Mouse (Mus musculus): ENCODE measurements around the gene Mettl21e. TPM values are rescaled to one million over a fixed set of nuclear protein-coding genes. Genes with fewer than 3 reads are reported as not detected.
"Not testable (repeated sequence)": the region's sequence is repeated elsewhere in the genome, so short reads cannot be mapped to it uniquely, and the experiment has no call there.

Mettl21e gene
- not detected for total RNA-seq (2021)
- long read RNA-seq, experiment 1: 0 reads
- long read RNA-seq, experiment 2: 0 reads

GRCm38 (mm10) chr1:44218876-44219275 is at the start of gene Mettl21e:
TSS of gene Mettl21e (minus strand) at chr1:44218961.
- DNase-seq (ENCODE audit: low spot score in 2 of 2): peak in 1 of 2 experiments; percentile 4

DNA sequence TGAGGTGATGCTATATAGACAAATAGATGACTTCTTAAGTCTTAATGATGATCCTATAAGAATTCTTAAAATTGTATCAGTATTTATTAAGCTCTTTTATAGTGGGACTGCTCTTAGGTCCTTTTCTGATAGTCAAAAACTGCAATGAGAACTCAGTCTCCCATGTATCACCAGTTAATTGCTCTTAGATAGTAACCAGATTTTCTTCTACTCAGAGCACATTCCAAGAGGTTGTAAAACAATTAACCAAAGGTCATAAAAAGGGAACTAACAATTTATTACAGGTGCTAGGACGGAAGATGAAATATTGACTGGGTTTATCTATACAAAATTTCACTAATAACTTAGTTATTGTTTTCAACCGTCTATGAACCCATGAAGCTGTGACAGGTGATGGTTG is 21.7 kb upstream of the Mettl21e start:
- DNase-seq (ENCODE audit: low spot score in 2 of 2): not testable (repeated sequence)

DNA sequence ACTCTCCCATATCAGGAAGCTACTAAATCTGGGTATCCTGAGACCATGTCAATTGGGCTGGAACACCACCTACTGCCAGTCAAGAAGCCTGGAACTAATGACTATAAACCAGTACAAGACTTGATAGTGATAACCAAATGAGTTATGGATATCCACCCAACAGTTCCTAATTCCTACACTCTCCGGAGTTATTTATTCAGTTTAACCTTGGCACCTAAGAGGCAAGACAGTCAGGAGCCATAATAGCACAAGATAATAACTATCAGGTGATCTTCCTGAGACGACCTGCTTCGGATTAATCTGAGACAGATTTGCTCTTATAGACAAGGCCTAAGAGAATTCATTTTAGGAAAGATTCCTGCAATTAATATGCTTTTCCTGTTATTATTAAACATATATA is 21.2 kb upstream of the Mettl21e start:
- DNase-seq (ENCODE audit: low spot score in 2 of 2): no peak

- DNase-seq (ENCODE audit: low spot score in 2 of 2): no peak
Measured at GRCm38 (mm10) chr1:44237305-44237704, 18.5 kb upstream of the Mettl21e start.

- no peak for DNase-seq (ENCODE audit: low spot score in 2 of 2)
Measured at GRCm38 (mm10) chr1:44235311-44235710, 16.6 kb upstream of the Mettl21e start.

DNA sequence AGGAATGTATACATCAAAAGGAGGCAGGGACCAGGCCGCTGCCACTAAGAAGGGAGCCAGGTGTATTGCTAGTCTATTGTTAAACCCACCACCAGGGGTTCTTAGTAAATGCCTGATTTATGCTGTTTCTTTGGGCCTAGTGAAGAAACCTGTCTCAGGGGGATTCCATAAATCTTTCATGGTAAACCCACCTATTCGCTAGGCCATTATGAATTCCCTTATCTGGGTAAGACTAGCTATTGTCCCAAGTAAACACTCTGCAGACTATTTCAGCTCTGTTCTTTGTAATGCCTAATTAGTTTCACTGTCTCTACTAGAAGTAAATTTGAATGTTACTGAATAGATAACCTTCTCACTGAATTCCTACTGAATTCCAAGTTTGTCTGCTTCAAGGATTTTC is 15.8 kb upstream of the Mettl21e start:
- DNase-seq (ENCODE audit: low spot score in 2 of 2): not testable (repeated sequence)

DNA sequence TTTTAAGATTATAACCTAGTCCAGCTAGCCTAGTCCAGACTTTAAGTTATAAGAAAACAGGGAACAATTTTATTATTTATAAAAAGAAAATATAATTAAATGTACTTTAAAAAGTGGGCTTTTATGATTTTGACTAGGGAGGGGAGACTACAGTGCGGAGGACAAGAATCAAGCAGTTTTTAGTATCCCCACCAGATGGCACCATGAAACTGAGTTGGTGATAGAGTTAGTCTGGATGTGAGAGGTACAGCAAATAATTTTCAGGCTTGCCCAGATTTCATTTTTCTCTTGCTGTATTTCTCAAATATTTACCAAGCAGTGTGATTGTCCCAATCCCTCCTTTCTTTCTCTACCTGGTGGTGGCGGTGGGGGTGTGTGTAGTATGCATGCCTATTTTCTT is 10.3 kb upstream of the Mettl21e start:
- peak; percentile 43 to 66 for DNase-seq (ENCODE audit: low spot score in 2 of 2)

- DNase-seq (ENCODE audit: low spot score in 2 of 2): peak; percentile 23 to 38
Measured at GRCm38 (mm10) chr1:44217118-44217517, 1.6 kb downstream of the Mettl21e start.

DNA sequence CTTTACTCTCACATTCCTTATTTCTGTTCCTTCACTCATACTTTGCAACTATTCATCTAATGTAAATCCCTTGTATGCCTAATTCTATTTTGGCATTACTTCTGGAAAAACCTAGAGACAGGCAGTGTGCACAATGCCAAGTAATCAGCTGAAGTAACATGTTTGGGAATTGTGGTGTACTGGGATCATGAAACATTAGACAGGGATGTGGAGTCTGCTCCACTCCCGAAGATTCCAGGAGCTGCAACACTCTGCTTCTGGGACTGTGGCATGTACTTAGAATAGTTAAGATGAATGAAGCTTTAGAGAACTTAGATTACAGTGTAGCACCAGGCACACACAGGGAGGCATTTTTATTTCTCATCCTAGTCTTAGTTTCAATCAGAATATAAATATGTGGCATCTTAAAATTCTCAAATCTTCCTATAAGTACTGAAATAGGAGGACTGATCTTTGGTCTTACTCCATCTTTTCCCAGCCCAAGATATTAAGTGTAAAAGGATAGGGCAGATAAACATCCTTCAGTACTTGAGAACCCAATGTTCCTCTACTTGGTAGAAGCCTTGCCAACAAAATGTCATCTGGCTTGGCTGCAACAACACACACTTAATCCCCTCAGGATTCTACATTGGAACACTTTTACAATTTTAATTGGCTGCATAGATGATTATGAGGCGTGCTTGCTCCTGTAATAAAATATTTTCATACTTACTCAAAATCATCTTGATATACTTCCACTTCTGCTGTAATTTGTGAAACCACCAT is 2.2 kb downstream of the Mettl21e start:
- DNase-seq (ENCODE audit: low spot score in 2 of 2): no peak

DNA sequence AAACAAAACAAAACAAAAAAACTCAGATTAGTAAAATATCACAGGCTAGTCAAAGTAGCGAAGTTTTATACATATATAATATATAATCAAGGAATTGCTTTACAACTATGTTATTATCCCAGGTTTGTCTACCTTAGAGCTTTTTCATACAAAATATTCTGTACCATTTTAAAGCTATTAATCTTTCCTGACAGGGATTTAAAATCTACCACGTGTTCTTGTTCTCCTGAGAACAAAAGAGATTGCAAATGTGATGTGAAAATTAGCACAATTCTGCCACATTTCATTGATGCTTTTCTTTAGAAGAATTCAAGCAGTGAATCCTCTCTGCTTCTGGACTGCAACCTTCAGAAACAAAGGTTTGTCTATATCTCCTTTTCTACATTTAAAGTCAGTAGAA is 4.3 kb downstream of the Mettl21e start:
- DNase-seq (ENCODE audit: low spot score in 2 of 2): no peak

DNA sequence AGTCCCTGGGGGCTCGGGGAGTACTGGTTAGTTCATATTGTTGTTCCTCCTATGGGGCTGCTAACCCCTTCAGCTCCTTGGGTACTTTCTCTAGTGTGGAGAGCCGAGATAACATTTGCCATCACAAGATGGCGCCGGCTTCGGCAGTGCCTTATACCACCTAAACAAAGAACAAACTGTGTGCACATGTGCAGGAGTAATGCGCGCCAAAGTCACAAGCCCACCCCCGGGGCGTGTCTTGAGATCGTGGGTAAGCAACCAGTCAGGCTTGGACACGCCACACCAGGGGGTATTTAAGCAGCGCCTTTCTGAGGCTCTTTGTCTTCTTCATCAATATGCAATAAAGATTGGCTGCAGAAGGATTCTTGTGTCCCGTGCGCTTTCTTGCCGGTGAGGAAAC is 15.9 kb downstream of the Mettl21e start:
- no peak for DNase-seq (ENCODE audit: low spot score in 2 of 2)

DNA sequence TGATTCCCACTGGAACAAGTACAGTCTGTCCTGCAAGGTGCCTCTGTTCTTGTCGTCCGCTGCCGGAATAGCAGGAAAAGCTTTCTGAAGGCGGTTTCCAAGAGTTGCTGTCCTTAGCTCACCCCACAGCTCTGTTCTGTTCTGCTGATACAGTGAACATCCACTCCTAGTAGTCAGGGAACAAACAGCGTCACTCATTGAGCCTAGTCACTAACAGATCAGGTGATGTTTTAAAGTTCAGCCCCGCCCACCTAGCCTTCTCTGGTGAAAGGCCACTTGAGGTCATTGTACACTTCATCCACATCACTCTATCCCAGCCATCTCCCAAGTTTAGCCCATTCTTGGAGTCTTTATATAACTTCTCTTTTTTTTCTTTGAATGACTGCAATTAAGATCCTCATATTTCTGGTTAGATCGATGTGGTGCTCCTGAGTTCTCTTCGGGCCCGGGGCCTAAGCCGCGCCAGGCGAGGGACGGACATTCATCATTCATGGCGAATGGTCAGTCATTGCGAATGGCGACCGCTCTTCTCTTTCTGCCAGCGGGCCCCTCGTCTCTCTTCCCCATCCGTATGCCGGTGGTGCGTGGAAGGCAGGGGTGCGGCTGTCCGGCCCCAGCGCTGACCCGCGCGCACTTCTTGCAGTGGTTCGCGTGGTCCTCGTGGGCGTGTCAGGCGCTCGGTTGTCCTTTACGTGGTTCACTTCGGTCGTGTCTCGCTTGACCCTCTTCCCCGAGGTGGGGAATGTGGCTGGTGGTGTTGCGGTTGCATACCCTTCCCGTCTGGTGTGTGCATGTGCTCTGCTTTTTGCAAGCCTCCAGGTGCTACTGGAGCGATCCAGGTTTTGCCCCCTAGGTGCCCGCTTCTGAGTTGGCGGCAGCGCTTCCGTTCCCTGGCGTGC is 20.2 kb downstream of the Mettl21e start:
- peak; percentile 25 to 58 for DNase-seq (ENCODE audit: low spot score in 2 of 2)

- no peak for DNase-seq (ENCODE audit: low spot score in 2 of 2)
Measured at GRCm38 (mm10) chr1:44186396-44186795, 32.4 kb downstream of the Mettl21e start.

DNA sequence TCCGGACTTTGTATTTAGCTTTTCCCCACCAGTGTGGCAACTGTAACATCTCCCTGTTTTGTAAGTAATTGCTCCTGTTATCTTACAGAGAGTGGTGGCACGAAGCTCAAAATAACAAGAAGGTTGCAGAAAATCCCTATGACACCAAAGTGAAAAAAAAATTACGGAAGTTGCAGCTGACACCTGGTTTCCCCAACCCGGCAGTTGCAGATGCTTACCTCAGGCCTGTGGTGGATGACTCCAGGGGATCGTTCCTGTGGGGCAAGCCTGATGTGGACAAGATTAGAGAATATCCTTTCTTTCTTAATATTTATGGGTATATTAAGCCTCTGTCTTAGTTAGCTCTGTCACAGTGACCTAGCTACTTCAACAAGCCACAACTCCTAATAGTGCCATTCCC is 40.7 kb downstream of the Mettl21e start:
- no peak for DNase-seq (ENCODE audit: low spot score in 2 of 2)

DNA sequence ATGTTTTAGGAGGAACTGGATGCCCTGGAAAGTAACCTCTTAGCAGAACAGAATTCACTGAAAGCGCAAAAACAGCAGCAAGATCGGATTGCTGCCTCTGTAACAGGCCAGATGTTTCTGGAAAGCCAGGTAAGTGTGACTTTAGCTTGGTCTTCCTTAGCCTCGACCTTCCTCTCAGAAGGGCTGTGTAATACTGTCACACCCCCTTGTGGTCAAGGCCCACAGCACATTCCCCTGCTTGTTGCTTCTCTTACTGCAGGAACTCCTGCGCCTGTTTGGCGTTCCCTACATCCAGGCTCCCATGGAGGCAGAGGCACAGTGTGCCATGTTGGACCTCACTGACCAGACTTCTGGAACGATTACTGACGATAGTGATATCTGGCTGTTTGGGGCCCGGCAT is 44.9 kb downstream of the Mettl21e start:
- no peak for DNase-seq (ENCODE audit: low spot score in 2 of 2)

DNA sequence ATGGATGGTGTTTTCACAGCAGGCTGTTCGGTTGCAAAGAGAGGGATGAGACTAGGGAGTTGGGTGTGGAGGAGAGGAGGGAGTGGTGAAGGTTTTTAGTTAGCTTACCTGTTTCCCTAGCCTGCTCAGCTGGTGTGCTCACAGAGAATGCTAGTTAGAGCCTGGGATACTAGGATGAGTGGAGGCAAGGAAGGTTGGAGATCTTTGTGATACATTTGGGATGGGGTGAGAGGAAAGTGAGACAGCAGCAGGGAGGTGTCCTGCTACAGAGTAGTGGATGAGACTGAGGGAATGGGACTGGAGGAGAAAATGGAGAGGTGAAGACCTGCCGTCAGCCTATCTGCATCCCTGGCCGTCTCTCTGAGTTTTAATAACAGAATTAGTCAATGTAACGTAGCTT is 46.1 kb downstream of the Mettl21e start:
- no peak for DNase-seq (ENCODE audit: low spot score in 2 of 2)

GRCm38 (mm10) chr1:44167859-44168383 is 50.8 kb downstream of the Mettl21e start:
- no peak for DNase-seq (ENCODE audit: low spot score in 2 of 2)

DNA sequence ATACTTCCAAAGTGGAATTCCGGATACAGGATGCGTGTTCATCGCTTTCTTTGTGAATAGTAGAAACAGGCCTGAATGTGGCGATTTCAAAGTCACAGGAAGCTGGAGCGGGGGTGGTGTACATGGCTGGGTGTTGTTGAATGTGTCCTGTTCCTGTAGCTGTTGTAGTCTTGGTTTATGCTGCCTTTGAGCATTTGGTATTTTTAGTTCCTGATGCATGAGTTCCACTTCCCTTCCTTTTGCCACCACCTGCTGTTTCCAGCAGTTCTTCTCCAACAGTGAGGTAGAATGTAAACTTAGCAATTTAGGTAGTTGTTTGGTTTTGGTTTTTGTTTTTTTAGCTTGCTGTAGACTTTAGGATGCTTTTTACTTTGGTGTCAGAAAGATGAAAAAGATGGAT is 56.4 kb downstream of the Mettl21e start:
- DNase-seq (ENCODE audit: low spot score in 2 of 2): no peak

DNA sequence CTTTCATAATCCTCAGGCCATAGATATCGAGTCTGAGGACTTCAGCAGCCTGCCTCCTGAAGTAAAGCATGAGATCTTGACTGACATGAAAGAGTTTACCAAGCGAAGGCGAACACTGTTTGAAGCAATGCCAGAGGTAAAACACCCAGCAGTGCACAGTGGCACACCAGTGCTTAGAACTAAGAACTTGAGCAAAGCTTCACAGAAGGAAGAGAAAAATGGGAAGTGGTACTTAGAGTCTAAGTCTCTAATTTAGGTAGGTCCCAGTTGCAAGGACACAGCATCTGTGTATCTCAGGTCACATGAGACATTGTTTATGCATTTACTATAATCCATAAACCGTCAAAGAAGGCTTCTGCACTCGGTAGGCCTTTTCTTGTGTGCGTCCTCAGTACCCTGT is 56.9 kb downstream of the Mettl21e start:
- DNase-seq (ENCODE audit: low spot score in 2 of 2): no peak

- no peak for DNase-seq (ENCODE audit: low spot score in 2 of 2)
Measured at GRCm38 (mm10) chr1:44158317-44158716, 60.4 kb downstream of the Mettl21e start.

DNA sequence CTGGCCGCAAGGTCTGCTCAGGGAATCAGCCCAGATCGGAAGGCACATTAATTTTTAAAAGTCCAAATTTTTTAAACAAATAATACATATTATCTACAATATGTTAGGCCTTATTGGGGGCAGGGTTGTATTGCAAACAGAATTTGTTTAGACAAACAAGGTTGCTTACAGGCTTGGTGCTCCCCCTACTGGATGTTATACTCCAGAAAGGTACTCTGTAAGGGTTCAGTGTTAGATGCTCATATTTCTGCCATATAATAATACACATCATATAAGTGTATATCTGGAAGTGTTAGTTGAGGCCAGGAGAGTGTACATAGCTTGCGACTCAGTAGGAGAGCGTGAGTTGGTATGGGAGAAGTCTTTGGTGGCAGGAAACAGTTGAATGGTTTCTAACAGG is 63.5 kb downstream of the Mettl21e start:
- no peak for DNase-seq (ENCODE audit: low spot score in 2 of 2)
